ENCODE assay signal across 8 mouse cellular contexts in genomic region chr15:78119704-78120103, GRCm38 (mm10). TPM values are rescaled to one million over a fixed set of nuclear protein-coding genes. Genes with fewer than 3 reads are reported as not detected.
DNase-seq lines count a peak whose midpoint lies in the region; ATAC-seq lines count a peak whose summit lies in the region.

TSS of gene Cacng2 (minus strand) at chr15:78120028.

- H3K9me3 ChIP-seq in intestine, embryonic 16.5 days (ENCODE audit: control insufficient read depth, low read length) = no peaks in the 10 kb centered on the region
- no peaks in the 10 kb centered on the region for H3K9me3 ChIP-seq in midbrain, embryonic 10.5 days (replicated peaks)

- peaks cover 3% of the 10 kb centered on the region; the same call in 1 of the 2 replicates for H3K27me3 ChIP-seq in intestine, embryonic 16.5 days (replicated peaks; ENCODE audit: control insufficient read depth, insufficient read depth, low read length)
- H3K27me3 ChIP-seq in midbrain, embryonic 10.5 days (ENCODE audit: low read depth, poor library complexity, severe bottlenecking) = peaks cover 36% of the 10 kb centered on the region

- intact Hi-C loops in left cerebral cortex, postnatal 25 days (cut with DNase I) = loop anchor here (1.0 to 5.0 kb wide), 7 partner anchors 53 to 185 kb away; no protein-coding TSS in a partner anchor

- under 1% methylated on average over 40 of the region's 42 CpGs for whole genome bisulfite sequencing in intestine, embryonic 16.5 days
- under 1% methylated on average over 42 of the region's 42 CpGs for WGBS in midbrain, embryonic 10.5 days

- DNase-seq in adrenal gland, adult 18-20 months (ENCODE audit: low spot score in 2 of 2) = peak; percentile 91 to 95
- peak; percentile 98 for DNase-seq in embryo, embryonic 9.5 days (ENCODE audit: extremely low spot score)
- peak; percentile 19 for DNase-seq in gonadal fat pad, adult 2 months (ENCODE audit: low read depth)
- peak; percentile 86 to 89 for DNase-seq in left cerebral cortex, postnatal 25 days (ENCODE audit: low spot score in 2 of 2)
- DNase-seq in midbrain, embryonic 10.5 days (ENCODE audit: low spot score) = peak; percentile 96
- DNase-seq in right cerebral cortex, postnatal 36 days (ENCODE audit: low spot score in 2 of 2) = peak; percentile 75 to 85
- DNase-seq in MN1 (ENCODE audit: low spot score) = no peak

- H3K4me1 ChIP-seq in intestine, embryonic 16.5 days (ENCODE audit: control insufficient read depth, insufficient read depth, low read length) = 0 out of 2 replicates have a peak, but pooled peaks cover 5% of the 10 kb centered on the region
- H3K4me1 ChIP-seq in midbrain, embryonic 10.5 days = peaks cover 13% of the 10 kb centered on the region

- no peak within 1 kb of the TSS for H3K9ac ChIP-seq in intestine, embryonic 16.5 days (ENCODE audit: low read depth, low read length)

- ATAC-seq in intestine, embryonic 16.5 days = peak; percentile 99

- H3K36me3 ChIP-seq in intestine, embryonic 16.5 days (ENCODE audit: control insufficient read depth, insufficient read depth, low read length) = no peaks in the 10 kb centered on the region
- no peaks in the 10 kb centered on the region for H3K36me3 ChIP-seq in midbrain, embryonic 10.5 days

- peak within 1 kb of the TSS; percentile 16 for H3K4me3 ChIP-seq in intestine, embryonic 16.5 days (ENCODE audit: low read length)
- H3K4me3 ChIP-seq in midbrain, embryonic 10.5 days = peak within 1 kb of the TSS; percentile 56

- H3K4me2 ChIP-seq in intestine, embryonic 16.5 days (ENCODE audit: low read depth, low read length) = peak within 1 kb of the TSS; percentile 43

- H3K27ac ChIP-seq in intestine, embryonic 16.5 days (ENCODE audit: low read length) = no peak within 1 kb of the TSS
- H3K27ac ChIP-seq in midbrain, embryonic 10.5 days (replicated peaks) = peak within 1 kb of the TSS; percentile 72

RNA-seq across cellular contexts. Expression of gene Cacng2, which starts in this region (rescaled TPM):
- total RNA-seq in adrenal gland, adult 18-20 months (2021) = under 1 TPM; 0.29 to 0.40 TPM
- polyA plus RNA-seq in gonadal fat pad, adult 2 months (2012; rRNA removed) = not detected in 2 replicates
- polyA plus RNA-seq in intestine, embryonic 16.5 days (2015; fragmentation: Nextera tagmentation; extraction: Ambion mirVana) = 0.06 and 0.07 TPM in 2 replicates
- 10 to 100 TPM; 54.3 to 63.2 TPM for total RNA-seq in left cerebral cortex, postnatal 25 days (2021)
- 0.22 and 0.60 TPM in 2 replicates for polyA plus RNA-seq in midbrain, embryonic 10.5 days (2016; fragmentation: Nextera tagmentation; extraction: Ambion mirVana)

Comparison
In these comparisons a context has a peak if more than half of its experiments do, and no peak if none do; other contexts are left out.
1. RNA of gene Cacng2 (total RNA-seq): 54.3 to 63.2 TPM in left cerebral cortex, postnatal 25 days; 0.29 to 0.40 TPM in adrenal gland, adult 18-20 months; every median in the first group is over 10 times any median in the second.
2. Peak in DNase-seq in adrenal gland, adult 18-20 months; RNA of the gene not detected or under 1 TPM.
3. Peak in DNase-seq in gonadal fat pad, adult 2 months; RNA of the gene not detected or under 1 TPM.
4. Peak in ATAC-seq, H3K4me3 ChIP-seq and H3K4me2 ChIP-seq in intestine, embryonic 16.5 days; RNA of the gene not detected or under 1 TPM.
5. Peak in DNase-seq, H3K4me3 ChIP-seq and H3K27ac ChIP-seq in midbrain, embryonic 10.5 days; RNA of the gene not detected or under 1 TPM.